Mouse (Mus musculus): ENCODE measurements around the gene Sh3gl2. TPM values are rescaled to one million over a fixed set of nuclear protein-coding genes. Genes with fewer than 3 reads are reported as not detected.

The Sh3gl2 gene
- polyA plus RNA-seq, 1 experiment: not detected

- no peaks in the 10 kb centered on the region for H3K79me3 ChIP-seq (ENCODE audit: low read depth)
- H3K79me2 ChIP-seq (ENCODE audit: control insufficient read depth, insufficient read depth): no peaks in the 10 kb centered on the region
- H3K27me3 ChIP-seq (ENCODE audit: control insufficient read depth, insufficient read depth, insufficient read length): no peaks in the 10 kb centered on the region
- H3K4me3 ChIP-seq (ENCODE audit: insufficient read depth, poor library complexity, severe bottlenecking): no peak overlapping the region
- H3ac ChIP-seq (ENCODE audit: control insufficient read depth, insufficient read length, low read depth): no peak overlapping the region
- TF ChIP-seq USF1 (IDR thresholded peaks at IDR 0.05; ENCODE audit: low read depth) (no peak), MAX (IDR thresholded peaks at IDR 0.05) (no peak), CEBPB (IDR thresholded peaks at IDR 0.05; ENCODE audit: low read depth) (no peak), MYOD1 (IDR thresholded peaks at IDR 0.05; ENCODE audit: control insufficient read depth, insufficient read length, low read depth) (no peak), MYOG (IDR thresholded peaks at IDR 0.05; ENCODE audit: control insufficient read depth, extremely low read depth, insufficient read length) (no peak), CTCF (IDR thresholded peaks at IDR 0.05; ENCODE audit: control insufficient read depth, insufficient read depth, insufficient read length) (no peak), FOSL1 (IDR thresholded peaks at IDR 0.05; ENCODE audit: insufficient read depth, low read length, poor library complexity, severe bottlenecking) (no peak)
- no peaks in the 10 kb centered on the region for H3K36me3 ChIP-seq (ENCODE audit: control insufficient read depth, insufficient read depth)
These were observed 88.4 kb downstream of the Sh3gl2 start for GRCm38 (mm10) chr4:85293368-85293767.

- Histone ChIP-seq H3K27me3 (ENCODE audit: control insufficient read depth, insufficient read depth, insufficient read length) (no peaks in the 10 kb centered on the region), H3K4me3 (ENCODE audit: insufficient read depth, poor library complexity, severe bottlenecking) (no peak overlapping the region), H3ac (ENCODE audit: control insufficient read depth, insufficient read length, low read depth) (no peak overlapping the region), H3K36me3 (ENCODE audit: control insufficient read depth, insufficient read depth) (no peaks in the 10 kb centered on the region), H3K79me3 (ENCODE audit: low read depth) (no peaks in the 10 kb centered on the region), H3K79me2 (ENCODE audit: control insufficient read depth, insufficient read depth) (no peaks in the 10 kb centered on the region)
- TF ChIP-seq MYOD1 (IDR thresholded peaks at IDR 0.05; ENCODE audit: control insufficient read depth, insufficient read length, low read depth) (no peak), CEBPB (IDR thresholded peaks at IDR 0.05; ENCODE audit: low read depth) (no peak), CTCF (IDR thresholded peaks at IDR 0.05; ENCODE audit: control insufficient read depth, insufficient read depth, insufficient read length) (no peak), USF1 (IDR thresholded peaks at IDR 0.05; ENCODE audit: low read depth) (no peak)
These were observed 95.9 kb downstream of the Sh3gl2 start for GRCm38 (mm10) chr4:85300610-85301405.

- no peaks in the 10 kb centered on the region for H3K79me3 ChIP-seq (ENCODE audit: low read depth)
- no peak overlapping the region for H3K4me3 ChIP-seq (ENCODE audit: insufficient read depth, poor library complexity, severe bottlenecking)
- no peaks in the 10 kb centered on the region for H3K79me2 ChIP-seq (ENCODE audit: control insufficient read depth, insufficient read depth)
- TF ChIP-seq MYOG (IDR thresholded peaks at IDR 0.05; ENCODE audit: control insufficient read depth, extremely low read depth, insufficient read length) (no peak), CEBPB (IDR thresholded peaks at IDR 0.05; ENCODE audit: low read depth) (no peak), USF1 (IDR thresholded peaks at IDR 0.05; ENCODE audit: low read depth) (no peak), MYOD1 (IDR thresholded peaks at IDR 0.05; ENCODE audit: control insufficient read depth, insufficient read length, low read depth) (no peak), MAX (IDR thresholded peaks at IDR 0.05) (no peak), CTCF (IDR thresholded peaks at IDR 0.05; ENCODE audit: control insufficient read depth, insufficient read depth, insufficient read length) (no peak), FOSL1 (IDR thresholded peaks at IDR 0.05; ENCODE audit: insufficient read depth, low read length, poor library complexity, severe bottlenecking) (no peak)
- H3ac ChIP-seq (ENCODE audit: control insufficient read depth, insufficient read length, low read depth): no peak overlapping the region
- no peaks in the 10 kb centered on the region for H3K27me3 ChIP-seq (ENCODE audit: control insufficient read depth, insufficient read depth, insufficient read length)
- no peaks in the 10 kb centered on the region for H3K36me3 ChIP-seq (ENCODE audit: control insufficient read depth, insufficient read depth)
These were observed 101.1 kb downstream of the Sh3gl2 start for GRCm38 (mm10) chr4:85305912-85306573.

- no peaks in the 10 kb centered on the region for H3K27me3 ChIP-seq (ENCODE audit: control insufficient read depth, insufficient read depth, insufficient read length)
- H3K79me2 ChIP-seq (ENCODE audit: control insufficient read depth, insufficient read depth): no peaks in the 10 kb centered on the region
- no peaks in the 10 kb centered on the region for H3K79me3 ChIP-seq (ENCODE audit: low read depth)
- no peak for TF ChIP-seq USF1 (IDR thresholded peaks at IDR 0.05; ENCODE audit: low read depth)
- no peak for TF ChIP-seq MAX (IDR thresholded peaks at IDR 0.05)
- TF ChIP-seq FOSL1 (IDR thresholded peaks at IDR 0.05; ENCODE audit: insufficient read depth, low read length, poor library complexity, severe bottlenecking): no peak
- no peak for TF ChIP-seq MYOG (IDR thresholded peaks at IDR 0.05; ENCODE audit: control insufficient read depth, extremely low read depth, insufficient read length)
- TF ChIP-seq CTCF (IDR thresholded peaks at IDR 0.05; ENCODE audit: control insufficient read depth, insufficient read depth, insufficient read length): no peak
- TF ChIP-seq CEBPB (IDR thresholded peaks at IDR 0.05; ENCODE audit: low read depth): no peak
- no peak for TF ChIP-seq MYOD1 (IDR thresholded peaks at IDR 0.05; ENCODE audit: control insufficient read depth, insufficient read length, low read depth)
- no peaks in the 10 kb centered on the region for H3K36me3 ChIP-seq (ENCODE audit: control insufficient read depth, insufficient read depth)
- H3ac ChIP-seq (ENCODE audit: control insufficient read depth, insufficient read length, low read depth): no peak overlapping the region
- H3K4me3 ChIP-seq (ENCODE audit: insufficient read depth, poor library complexity, severe bottlenecking): no peak overlapping the region
These were observed 114.2 kb downstream of the Sh3gl2 start for GRCm38 (mm10) chr4:85319092-85319491.

GRCm38 (mm10) chr4:85325454-85325853, 120.5 kb downstream of the Sh3gl2 start:
- H3ac ChIP-seq (ENCODE audit: control insufficient read depth, insufficient read length, low read depth): no peak overlapping the region
- H3K79me2 ChIP-seq (ENCODE audit: control insufficient read depth, insufficient read depth): no peaks in the 10 kb centered on the region
- no peaks in the 10 kb centered on the region for H3K36me3 ChIP-seq (ENCODE audit: control insufficient read depth, insufficient read depth)
- no peaks in the 10 kb centered on the region for H3K27me3 ChIP-seq (ENCODE audit: control insufficient read depth, insufficient read depth, insufficient read length)
- no peak for TF ChIP-seq FOSL1 (IDR thresholded peaks at IDR 0.05; ENCODE audit: insufficient read depth, low read length, poor library complexity, severe bottlenecking)
- TF ChIP-seq MYOD1 (IDR thresholded peaks at IDR 0.05; ENCODE audit: control insufficient read depth, insufficient read length, low read depth): no peak
- TF ChIP-seq MAX (IDR thresholded peaks at IDR 0.05): no peak
- no peak for TF ChIP-seq CTCF (IDR thresholded peaks at IDR 0.05; ENCODE audit: control insufficient read depth, insufficient read depth, insufficient read length)
- TF ChIP-seq MYOG (IDR thresholded peaks at IDR 0.05; ENCODE audit: control insufficient read depth, extremely low read depth, insufficient read length): no peak
- no peak for TF ChIP-seq CEBPB (IDR thresholded peaks at IDR 0.05; ENCODE audit: low read depth)
- no peak for TF ChIP-seq USF1 (IDR thresholded peaks at IDR 0.05; ENCODE audit: low read depth)
- H3K79me3 ChIP-seq (ENCODE audit: low read depth): no peaks in the 10 kb centered on the region
- H3K4me3 ChIP-seq (ENCODE audit: insufficient read depth, poor library complexity, severe bottlenecking): no peak overlapping the region

All from C2C12 (cell line).